Mouse (Mus musculus) midbrain, embryonic 12.5 days (tissue): ENCODE results near the gene Stag1. TPM values are rescaled to one million over a fixed set of nuclear protein-coding genes. Genes with fewer than 3 reads are reported as not detected.

Source experiments
- ATAC-seq: fragments of 200-750 bp; cut with Nextera tagmentation; 2 replicates; pipeline ENCODE4 v1.8.0; 2017; ENCODE audit warnings: low read depth, moderate TSS enrichment, moderate library complexity; ENCODE audit not compliant: low FRiP score
- H3K27ac ChIP-seq: fragments of 300-500 bp; sonication (generic); replicated peaks from 2 replicates; pipeline ENCODE4 v1.5.1; 2016; ENCODE audit warnings: mild to moderate bottlenecking
- H3K27me3 ChIP-seq: fragments of 300-500 bp; sonication (generic); 2 replicates; pipeline ENCODE4 v1.6.1; 2016; ENCODE audit warnings: mild to moderate bottlenecking
- H3K36me3 ChIP-seq: fragments of 300-500 bp; sonication (generic); 2 replicates; pipeline ENCODE4 v1.6.1; 2016
- H3K4me1 ChIP-seq: fragments of 300-500 bp; sonication (generic); 2 replicates; pipeline ENCODE4 v1.6.1; 2016
- H3K4me2 ChIP-seq: fragments of 300-500 bp; sonication (generic); replicated peaks from 2 replicates; pipeline ENCODE4 v1.6.1; 2016; ENCODE audit warnings: mild to moderate bottlenecking, moderate library complexity
- H3K4me3 ChIP-seq: fragments of 300-500 bp; sonication (generic); 2 replicates; pipeline ENCODE4 v1.5.1; 2016; ENCODE audit warnings: mild to moderate bottlenecking
- H3K9ac ChIP-seq: fragments of 300-500 bp; sonication (generic); replicated peaks from 2 replicates; pipeline ENCODE4 v1.6.1; 2016; ENCODE audit warnings: mild to moderate bottlenecking, moderate library complexity
- H3K9me3 ChIP-seq: fragments of 300-500 bp; sonication (generic); 2 replicates; pipeline ENCODE4 v1.6.1; 2016; ENCODE audit warnings: mild to moderate bottlenecking
- WGBS: fragments of 180-500 bp; shearing (Covaris S2); methylation state at CpG from one replicate; pipeline ENCODE4 v1.1.7; 2016; 5-methylcytosine and 5-hydroxymethylcytosine counted together
- polyA plus RNA-seq: library from polyadenylated mRNA; unstranded; fragments of >200 nt; fragmentation: Nextera tagmentation; extraction: Ambion mirVana; gene quantifications from 2 replicates; pipeline ENCODE4 v1.2.1, GENCODE M21; 2016

Stag1 gene
- polyA plus RNA-seq, 1 experiment from 2014 or later, result 63.6 TPM

DNA sequence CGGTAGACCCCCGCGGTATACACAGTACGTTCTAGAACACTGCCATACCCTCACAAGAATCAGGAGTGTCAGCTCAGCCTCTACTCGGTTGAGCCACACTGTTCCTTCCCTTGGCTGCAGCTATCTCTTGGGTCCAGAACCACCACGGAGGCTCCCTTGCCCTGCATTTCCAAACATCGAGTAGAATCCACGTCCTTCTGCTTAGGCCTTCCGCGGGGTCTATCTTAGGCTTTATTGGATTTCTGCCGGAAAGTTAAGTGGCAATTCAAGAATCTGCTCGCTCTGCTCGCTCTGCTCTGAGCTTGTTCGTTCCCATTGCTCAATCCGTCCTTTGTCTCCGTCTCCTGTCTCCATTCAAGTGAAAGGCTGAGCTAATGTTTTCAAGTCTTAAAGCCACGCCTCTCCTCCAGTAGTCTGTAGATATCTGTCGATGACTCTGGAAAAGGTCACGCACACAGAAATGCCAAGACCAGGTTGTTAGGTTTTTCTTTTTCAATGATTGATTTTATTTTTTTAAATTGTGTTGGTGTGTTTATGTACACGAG, 17.3 kb upstream of the Stag1 start:
- 41% methylated on average over 20 of the region's 20 CpGs for WGBS
- Histone ChIP-seq H3K9ac (no peak overlapping the region), H3K27me3 (peaks cover 3% of the 10 kb centered on the region; the same call in 1 of the 2 replicates), H3K9me3 (no peaks in the 10 kb centered on the region), H3K27ac (no peak overlapping the region), H3K4me2 (no peak overlapping the region), H3K4me1 (peaks cover 27% of the 10 kb centered on the region), H3K4me3 (no peak overlapping the region), H3K36me3 (no peaks in the 10 kb centered on the region)
- no peak for ATAC-seq

DNA sequence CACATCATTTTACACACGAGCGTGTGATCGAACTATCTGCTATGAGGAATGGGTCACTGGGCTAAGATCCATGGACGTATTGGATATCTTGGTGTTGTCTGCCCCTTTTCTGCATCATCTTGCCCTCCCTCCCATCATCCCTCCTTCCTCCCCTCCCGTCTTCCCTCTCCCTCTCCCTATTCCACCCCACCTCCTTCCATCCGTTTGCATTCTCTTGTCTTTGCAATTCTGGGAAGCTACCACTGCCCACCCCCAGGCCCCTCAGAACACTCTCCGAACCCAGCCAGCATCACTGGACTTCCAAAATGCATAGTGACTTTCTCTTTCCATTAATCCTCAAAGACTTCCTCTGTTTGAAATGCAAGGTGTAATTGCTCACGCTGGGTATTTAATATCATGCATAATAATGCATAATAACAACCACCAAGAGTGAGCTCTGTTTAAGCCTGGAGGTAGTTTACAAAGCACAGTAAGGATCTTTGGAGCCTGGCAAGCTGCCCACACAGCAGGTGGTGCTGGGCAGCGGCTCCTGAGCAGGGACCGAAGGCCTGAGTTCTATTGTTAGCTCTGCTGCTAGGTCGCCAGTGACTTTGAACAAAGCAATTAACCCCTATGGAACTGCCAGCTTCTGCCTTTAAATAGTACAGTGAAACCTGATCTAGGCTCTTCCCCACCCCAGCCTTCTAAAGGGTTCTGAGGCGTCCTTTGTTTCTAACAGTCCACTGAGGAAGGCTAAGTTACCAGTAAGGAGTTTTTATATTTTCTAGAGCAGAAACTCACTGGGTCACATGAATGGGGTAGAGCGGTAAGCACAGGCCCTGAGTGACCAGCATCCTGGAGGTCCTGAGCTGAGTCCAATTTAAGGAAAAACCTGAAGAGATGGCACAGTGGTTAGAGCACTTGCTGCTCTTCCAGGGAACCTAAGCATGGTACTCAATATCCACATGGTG, 15.8 kb upstream of the Stag1 start:
- Histone ChIP-seq H3K4me2 (peak overlapping the region; percentile 14; the same call in 1 of the 2 replicates), H3K27me3 (peaks cover 3% of the 10 kb centered on the region; the same call in 1 of the 2 replicates), H3K4me3 (no peak overlapping the region), H3K4me1 (peaks cover 27% of the 10 kb centered on the region), H3K27ac (peak overlapping the region; percentile 43), H3K9ac (no peak overlapping the region), H3K9me3 (no peaks in the 10 kb centered on the region), H3K36me3 (no peaks in the 10 kb centered on the region)
- WGBS, result 29% methylated on average over 13 of the region's 13 CpGs
- peak; percentile 77 for ATAC-seq

DNA sequence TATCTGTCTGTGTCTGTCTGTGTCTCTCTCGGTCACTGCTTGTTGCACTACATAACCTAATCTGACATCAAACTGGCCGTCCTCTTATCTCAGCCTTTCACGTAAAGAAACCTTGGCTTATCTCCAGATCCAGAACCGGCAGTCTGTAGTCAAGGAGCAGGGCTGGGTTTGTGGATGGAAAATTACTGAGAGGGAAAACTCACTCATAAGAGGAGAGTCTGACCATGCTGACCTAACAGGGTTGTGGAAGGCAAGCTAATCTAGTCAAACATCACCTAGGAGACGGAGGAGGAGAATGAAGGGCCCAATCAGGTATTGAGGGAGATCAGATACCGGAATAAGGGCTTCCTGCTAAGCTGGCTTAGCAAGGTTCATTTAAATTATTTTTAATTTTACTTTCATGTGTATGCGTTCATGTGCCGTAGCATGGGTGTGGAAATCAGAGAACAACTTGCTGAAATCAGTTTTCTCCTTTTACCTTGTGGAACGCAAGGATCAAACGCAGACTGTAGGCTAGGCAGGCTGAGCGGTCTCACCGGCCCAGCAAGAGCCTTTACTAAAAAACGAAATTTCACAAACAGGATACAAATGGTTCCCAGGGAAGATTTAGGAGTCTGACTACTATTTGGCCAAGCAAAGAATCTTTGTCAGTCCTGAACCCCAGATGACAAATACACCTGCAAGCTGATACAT, 14.6 kb upstream of the Stag1 start:
- Histone ChIP-seq H3K27ac (no peak overlapping the region), H3K4me2 (no peak overlapping the region), H3K9ac (no peak overlapping the region), H3K27me3 (no peaks in the 10 kb centered on the region; the same call in 1 of the 2 replicates), H3K36me3 (no peaks in the 10 kb centered on the region), H3K4me3 (no peak overlapping the region), H3K9me3 (no peaks in the 10 kb centered on the region), H3K4me1 (peaks cover 27% of the 10 kb centered on the region)
- WGBS, result 51% methylated on average over 13 of the region's 13 CpGs
- no peak for ATAC-seq

DNA sequence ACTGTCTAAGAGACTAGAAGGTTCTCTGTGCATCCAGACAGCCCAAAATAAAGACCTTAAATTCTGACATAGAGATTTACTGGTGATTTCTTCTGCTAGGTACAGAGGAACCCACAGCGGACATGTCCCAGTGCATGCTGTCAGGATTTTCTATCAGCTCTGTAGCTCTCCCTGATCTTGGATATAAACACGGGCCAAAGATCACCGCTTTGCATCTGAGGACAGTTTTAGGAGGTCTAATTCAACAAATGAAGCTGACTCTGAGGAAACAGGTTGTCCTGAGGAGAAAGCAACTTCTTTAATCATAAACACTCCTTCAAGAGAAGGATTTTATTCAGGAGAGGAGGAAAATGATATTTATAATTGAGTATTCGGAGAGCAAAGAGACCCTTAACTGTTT, 13.6 kb upstream of the Stag1 start:
- H3K9me3 ChIP-seq, result no peaks in the 10 kb centered on the region
- H3K36me3 ChIP-seq, result no peaks in the 10 kb centered on the region
- no peak overlapping the region for H3K4me2 ChIP-seq
- H3K4me1 ChIP-seq, result peaks cover 27% of the 10 kb centered on the region
- H3K9ac ChIP-seq, result no peak overlapping the region
- no peak for ATAC-seq
- H3K27ac ChIP-seq, result no peak overlapping the region
- 83% methylated on average over 4 of the region's 4 CpGs for WGBS
- no peak overlapping the region for H3K4me3 ChIP-seq
- H3K27me3 ChIP-seq, result no peaks in the 10 kb centered on the region; the same call in 1 of the 2 replicates

GRCm38 (mm10) chr9:100590462-100590861, 7.1 kb upstream of the Stag1 start:
- H3K27ac ChIP-seq, result no peak overlapping the region
- no peaks in the 10 kb centered on the region for H3K36me3 ChIP-seq
- H3K27me3 ChIP-seq, result no peaks in the 10 kb centered on the region
- no peak overlapping the region for H3K4me3 ChIP-seq
- H3K9me3 ChIP-seq, result no peaks in the 10 kb centered on the region
- H3K4me2 ChIP-seq, result no peak overlapping the region
- no peaks in the 10 kb centered on the region for H3K4me1 ChIP-seq
- WGBS, result 83% methylated on average over 4 of the region's 4 CpGs
- no peak for ATAC-seq
- H3K9ac ChIP-seq, result no peak overlapping the region

- Histone ChIP-seq H3K9ac (no peak overlapping the region), H3K27me3 (no peaks in the 10 kb centered on the region), H3K9me3 (no peaks in the 10 kb centered on the region), H3K4me3 (no peak overlapping the region), H3K4me2 (no peak overlapping the region), H3K27ac (no peak overlapping the region), H3K36me3 (no peaks in the 10 kb centered on the region), H3K4me1 (peaks cover 13% of the 10 kb centered on the region)
- 91% methylated on average over 8 of the region's 8 CpGs for WGBS
- no peak for ATAC-seq
Observed at GRCm38 (mm10) chr9:100596317-100596716, 1.3 kb upstream of the Stag1 start.

DNA sequence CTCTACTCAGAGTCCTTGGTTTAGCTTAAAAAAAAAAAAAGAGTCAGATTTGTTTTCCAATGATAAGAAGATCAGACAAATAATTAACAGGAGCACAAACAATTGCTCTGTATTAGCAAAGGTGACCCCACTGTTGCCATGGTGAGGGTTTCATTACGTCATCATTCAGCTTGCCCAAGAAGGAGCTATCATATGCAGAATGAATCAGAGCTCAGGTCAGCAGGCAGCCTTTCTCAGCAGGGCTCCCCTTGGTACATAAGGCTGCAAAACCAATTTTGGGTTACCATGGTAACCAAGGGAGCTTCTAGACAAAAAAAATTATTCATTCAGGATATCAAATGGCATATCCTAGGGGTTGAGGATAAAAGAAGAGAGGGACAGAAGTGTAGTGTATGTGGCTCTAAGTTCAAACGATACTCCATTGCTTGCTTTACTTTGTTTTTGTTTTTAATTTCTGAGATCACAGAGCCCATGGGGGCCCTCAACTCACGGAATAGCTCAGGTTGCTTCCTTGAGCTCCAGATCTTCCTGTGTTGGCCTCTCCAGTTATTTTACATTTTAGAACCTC, 2.2 kb downstream of the Stag1 start:
- no peak overlapping the region for H3K4me3 ChIP-seq
- H3K27me3 ChIP-seq, result no peaks in the 10 kb centered on the region
- H3K27ac ChIP-seq, result no peak overlapping the region
- ATAC-seq, result no peak
- H3K9me3 ChIP-seq, result no peaks in the 10 kb centered on the region
- H3K9ac ChIP-seq, result no peak overlapping the region
- 31% methylated on average over 3 of the region's 3 CpGs for WGBS
- peaks cover 13% of the 10 kb centered on the region for H3K4me1 ChIP-seq
- no peaks in the 10 kb centered on the region for H3K36me3 ChIP-seq
- no peak overlapping the region for H3K4me2 ChIP-seq

DNA sequence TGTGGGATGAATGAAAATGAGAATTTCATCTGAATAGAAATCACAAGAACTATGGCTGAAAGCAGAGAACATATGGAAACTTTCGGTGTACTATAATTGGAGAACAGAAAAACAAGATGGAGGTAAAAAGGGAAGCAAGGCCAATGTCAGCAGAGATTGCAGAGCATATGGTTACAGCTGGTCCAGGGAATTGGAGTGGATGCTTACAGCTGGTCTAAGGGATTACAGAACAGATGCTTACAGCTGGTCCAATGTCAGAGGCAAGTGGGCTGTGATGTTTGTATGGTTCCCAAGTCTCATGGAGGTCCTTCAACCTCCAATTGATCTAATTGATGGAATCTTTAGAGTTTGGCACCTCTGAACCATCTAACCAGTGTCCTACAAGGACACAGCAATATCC, 4.5 kb downstream of the Stag1 start:
- H3K9ac ChIP-seq, result no peak overlapping the region
- H3K9me3 ChIP-seq, result no peaks in the 10 kb centered on the region
- no peak overlapping the region for H3K4me3 ChIP-seq
- H3K4me2 ChIP-seq, result no peak overlapping the region
- 94% methylated on average over 1 of the region's 1 CpGs for WGBS
- H3K27ac ChIP-seq, result no peak overlapping the region
- H3K27me3 ChIP-seq, result no peaks in the 10 kb centered on the region
- H3K36me3 ChIP-seq, result no peaks in the 10 kb centered on the region
- peaks cover 16% of the 10 kb centered on the region for H3K4me1 ChIP-seq
- ATAC-seq, result no peak

GRCm38 (mm10) chr9:100603156-100603555, 5.6 kb downstream of the Stag1 start:
- 72% methylated on average over 5 of the region's 5 CpGs for WGBS
- H3K27ac ChIP-seq, result no peak overlapping the region
- peaks cover 16% of the 10 kb centered on the region for H3K4me1 ChIP-seq
- no peak overlapping the region for H3K4me3 ChIP-seq
- no peaks in the 10 kb centered on the region for H3K9me3 ChIP-seq
- H3K36me3 ChIP-seq, result no peaks in the 10 kb centered on the region
- no peak for ATAC-seq
- H3K9ac ChIP-seq, result no peak overlapping the region
- no peak overlapping the region for H3K4me2 ChIP-seq
- H3K27me3 ChIP-seq, result no peaks in the 10 kb centered on the region

GRCm38 (mm10) chr9:100605522-100605921, 7.9 kb downstream of the Stag1 start:
- Histone ChIP-seq H3K27ac (no peak overlapping the region), H3K36me3 (no peaks in the 10 kb centered on the region), H3K4me3 (no peak overlapping the region), H3K9me3 (no peaks in the 10 kb centered on the region), H3K9ac (no peak overlapping the region), H3K4me1 (peaks cover 4% of the 10 kb centered on the region; the same call in 1 of the 2 replicates), H3K27me3 (no peaks in the 10 kb centered on the region), H3K4me2 (no peak overlapping the region)
- ATAC-seq, result no peak
- WGBS, result 93% methylated on average over 1 of the region's 1 CpGs

DNA sequence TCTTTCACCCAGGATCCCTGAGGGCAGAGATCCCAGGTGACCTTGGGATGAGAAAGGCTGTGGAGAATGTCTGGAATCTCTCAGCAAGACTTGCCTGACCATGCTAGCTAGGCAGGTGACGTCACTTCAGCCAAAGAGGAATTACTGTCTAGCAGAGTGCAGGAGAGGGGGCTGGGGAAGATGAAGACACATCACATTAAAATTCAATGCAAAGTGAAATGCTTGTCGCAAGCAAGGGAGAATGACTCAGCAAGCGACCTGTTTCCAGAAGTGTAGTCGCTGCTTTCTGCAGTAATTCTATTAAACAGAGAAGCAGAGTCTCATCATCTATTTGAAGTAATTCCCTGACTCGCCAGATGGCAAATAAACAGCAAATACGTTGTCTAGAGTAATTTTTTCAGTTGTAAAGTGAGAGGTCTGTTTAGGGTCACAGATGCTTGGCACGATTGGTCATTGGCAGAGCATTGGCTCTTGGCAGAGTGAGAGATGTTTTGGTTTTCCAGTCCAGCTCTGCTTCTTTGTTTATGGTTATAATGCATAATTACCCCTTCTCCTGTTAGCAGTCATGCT, 8.5 kb downstream of the Stag1 start:
- no peak for ATAC-seq
- no peak overlapping the region for H3K4me2 ChIP-seq
- H3K27ac ChIP-seq, result no peak overlapping the region
- H3K9me3 ChIP-seq, result no peaks in the 10 kb centered on the region
- no peaks in the 10 kb centered on the region for H3K36me3 ChIP-seq
- H3K4me3 ChIP-seq, result no peak overlapping the region
- H3K27me3 ChIP-seq, result no peaks in the 10 kb centered on the region
- 64% methylated on average over 7 of the region's 7 CpGs for WGBS
- no peak overlapping the region for H3K9ac ChIP-seq
- peaks cover 4% of the 10 kb centered on the region; the same call in 1 of the 2 replicates for H3K4me1 ChIP-seq
